Mouse (Mus musculus): ENCODE data around the gene Styk1.

DNA sequence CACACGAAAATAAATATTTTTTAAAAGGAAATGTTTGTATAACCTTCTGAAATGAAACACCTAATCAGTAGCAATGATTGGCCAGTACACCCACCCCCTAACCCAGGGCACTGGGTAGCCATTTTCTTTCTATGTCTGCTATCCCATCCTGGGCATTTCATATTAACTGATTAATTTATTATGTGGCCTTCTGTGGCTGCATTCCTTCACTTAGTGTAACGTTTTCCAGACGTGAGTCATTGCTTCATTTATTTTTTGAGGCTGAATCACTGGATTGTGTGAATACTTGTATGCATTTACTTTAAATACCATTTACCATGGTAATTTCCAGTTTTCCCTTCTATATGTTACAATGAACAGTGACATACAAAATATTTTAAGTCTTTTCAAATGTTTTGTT is 13.3 kb downstream of the Styk1 start:
- TF ChIP-seq CTCF (conservative IDR thresholded peaks at IDR 0.05; ENCODE audit: low read length) (no peak), NANOG (IDR thresholded peaks at IDR 0.05; ENCODE audit: borderline replicate concordance, low read length) (no peak)
